Mouse (Mus musculus): ENCODE results near the gene Prkar2a.

DNA sequence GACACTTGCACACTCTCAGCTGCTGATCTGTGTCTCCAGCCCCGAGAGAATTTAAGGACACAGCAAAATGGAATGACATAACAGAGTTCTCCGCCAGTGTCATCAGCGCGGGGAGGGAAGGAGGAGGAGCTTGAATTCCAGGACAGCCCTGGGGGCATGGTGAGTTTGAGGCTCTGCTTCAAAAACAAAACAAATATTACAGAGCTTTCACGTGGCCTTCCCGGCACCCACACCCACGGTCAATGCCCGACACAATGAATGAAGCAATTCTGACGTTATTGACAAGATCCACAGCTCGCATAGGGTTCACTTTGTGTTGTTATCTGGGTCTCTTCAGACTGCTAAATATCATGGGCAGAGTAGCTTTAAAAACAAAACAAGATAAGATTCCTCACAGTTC, 75.9 kb downstream of the Prkar2a start:
- TF ChIP-seq EP300 (IDR thresholded peaks at IDR 0.05; ENCODE audit: low read depth), result peak; percentile 64; the same call in 1 of the 2 replicates
- no peak for TF ChIP-seq CTCF (IDR thresholded peaks at IDR 0.05; ENCODE audit: low read depth)

All from liver, postnatal 0 days (tissue).